Mouse (Mus musculus): ENCODE data around the gene Tdrd3.

DNA sequence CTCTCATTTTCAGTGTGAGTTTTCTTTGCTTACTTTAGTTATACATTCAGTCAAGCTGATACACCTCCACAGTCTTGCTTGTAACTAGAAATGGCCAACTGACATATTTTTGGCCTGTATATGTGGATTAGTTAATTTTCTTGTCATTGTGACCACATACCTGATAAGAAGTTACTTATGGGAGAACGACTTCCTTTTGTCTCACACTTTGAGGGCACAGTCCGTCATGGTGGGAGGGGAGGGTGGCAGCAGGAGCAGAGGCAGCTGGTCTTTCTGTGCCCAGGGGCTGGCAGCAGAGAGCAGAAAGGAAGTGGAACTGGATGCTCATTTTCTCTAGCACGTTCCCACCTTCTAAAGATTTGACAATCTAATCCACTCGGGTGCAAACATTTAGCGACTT, 156.0 kb downstream of the Tdrd3 start:
- TF ChIP-seq POLR2A (IDR thresholded peaks at IDR 0.05; ENCODE audit: insufficient read depth, low read depth, low read length), result no peak
- TF ChIP-seq CTCF (IDR thresholded peaks at IDR 0.05), result no peak
